Comparison of ENCODE assay signal across 8 mouse cellular contexts in genomic region chr2:158667022-158667670, GRCm38 (mm10). TPM values are rescaled to one million over a fixed set of nuclear protein-coding genes. Genes with fewer than 3 reads are reported as not detected.
A peak's percentile ranks its signal among the peaks of the same experiment; 100 is the strongest.
DNase-seq lines count a peak whose midpoint lies in the region; ATAC-seq lines count a peak whose summit lies in the region.

No protein-coding gene starts in this region.

- peaks cover 26% of the 10 kb centered on the region for H3K4me1 ChIP-seq in intestine, embryonic 15.5 days (replicated peaks)

- ATAC-seq in granulocyte monocyte progenitor cell, adult 5-6 weeks (replicated peaks; ENCODE audit: poor library complexity, severe bottlenecking), result peak; percentile 72
- peak; percentile 75 for ATAC-seq in intestine, embryonic 15.5 days
- ATAC-seq in megakaryocyte-erythroid progenitor cell, adult 5-6 weeks (replicated peaks; ENCODE audit: low FRiP score, low TSS enrichment, poor library complexity, severe bottlenecking), result peak; percentile 69

- no peaks in the 10 kb centered on the region for H3K9me3 ChIP-seq in intestine, embryonic 15.5 days

- peaks cover 47% of the 10 kb centered on the region for H3K27me3 ChIP-seq in intestine, embryonic 15.5 days (replicated peaks)

- peak overlapping the region; percentile 50 for H3K4me3 ChIP-seq in intestine, embryonic 15.5 days (replicated peaks)

- 0 out of 2 replicates have a peak overlapping the region, but pooled peaks have one; percentile 18 for H3K27ac ChIP-seq in intestine, embryonic 15.5 days

- peak overlapping the region; percentile 97 for H3K4me2 ChIP-seq in intestine, embryonic 15.5 days (replicated peaks)

- peak overlapping the region; percentile 23 for H3K9ac ChIP-seq in intestine, embryonic 15.5 days

- peak; percentile 61 for DNase-seq in Muller cell, postnatal 12 days (ENCODE audit: inconsistent ontology term)
- DNase-seq in cerebellum, postnatal 25 days, result peak; percentile 25 to 58
- DNase-seq in left cerebral cortex, postnatal 36 days (ENCODE audit: low spot score in 2 of 2), result peak; percentile 78 to 80
- peak; percentile 34 for DNase-seq in skeletal muscle tissue, adult 2 months (ENCODE audit: low read depth, low spot score)
- no peak for DNase-seq in urinary bladder, adult 2 months (ENCODE audit: low spot score)

- intact Hi-C loops in left cerebral cortex, postnatal 36 days (cut with DNase I), result loop anchor here (5.0 kb wide), 2 partner anchors 40 to 180 kb away; no protein-coding TSS in a partner anchor

- under 1% methylated on average over 47 of the region's 47 CpGs for WGBS in intestine, embryonic 15.5 days

- no peaks in the 10 kb centered on the region for H3K36me3 ChIP-seq in intestine, embryonic 15.5 days

RNA-seq across cellular contexts. Expression of gene Ppp1r16b, which starts 1.9 kb away (rescaled TPM):
- 0.21 TPM in 1 of 2 replicates, not detected in the other for total RNA-seq in granulocyte monocyte progenitor cell, adult 5-6 weeks (2014; fragmentation: Nextera tagmentation)
- 0.31 TPM in 1 of 2 replicates, not detected in the other for total RNA-seq in granulocyte monocyte progenitor cell, adult 5-6 weeks (2017)
- 4.1 and 4.2 TPM in 2 replicates for polyA plus RNA-seq in intestine, embryonic 15.5 days (2015; fragmentation: Nextera tagmentation; extraction: Ambion mirVana)
- 100 to 1,000 TPM; 125 to 129 TPM for total RNA-seq in left cerebral cortex, postnatal 36 days (2021)
- 2.4 and 5.0 TPM in 2 replicates for total RNA-seq in megakaryocyte-erythroid progenitor cell, adult 5-6 weeks (2014; fragmentation: Nextera tagmentation)
- total RNA-seq in megakaryocyte-erythroid progenitor cell, adult 5-6 weeks (2017), result 0.04 and 1.6 TPM in 2 replicates
- 0.95 and 2.0 TPM in 2 replicates for polyA plus RNA-seq in urinary bladder, adult 2 months (2012; rRNA removed)

RNA-seq across cellular contexts. Expression of gene Actr5, which starts 42.5 kb away (rescaled TPM):
- total RNA-seq in granulocyte monocyte progenitor cell, adult 5-6 weeks (2014; fragmentation: Nextera tagmentation), result 15.6 and 18.5 TPM in 2 replicates
- total RNA-seq in granulocyte monocyte progenitor cell, adult 5-6 weeks (2017), result 15.8 and 21.6 TPM in 2 replicates
- polyA plus RNA-seq in intestine, embryonic 15.5 days (2015; fragmentation: Nextera tagmentation; extraction: Ambion mirVana), result 9.3 and 9.4 TPM in 2 replicates
- 10 to 100 TPM; 12.1 to 13.1 TPM for total RNA-seq in left cerebral cortex, postnatal 36 days (2021)
- 13.8 and 21.1 TPM in 2 replicates for total RNA-seq in megakaryocyte-erythroid progenitor cell, adult 5-6 weeks (2014; fragmentation: Nextera tagmentation)
- 16.2 and 31.5 TPM in 2 replicates for total RNA-seq in megakaryocyte-erythroid progenitor cell, adult 5-6 weeks (2017)
- 6.6 and 7.4 TPM in 2 replicates for polyA plus RNA-seq in urinary bladder, adult 2 months (2012; rRNA removed)

RNA-seq across cellular contexts. Expression of gene Slc32a1, which starts 56.6 kb away (rescaled TPM):
- not detected in 2 replicates for total RNA-seq in granulocyte monocyte progenitor cell, adult 5-6 weeks (2014; fragmentation: Nextera tagmentation)
- total RNA-seq in granulocyte monocyte progenitor cell, adult 5-6 weeks (2017), result not detected in 2 replicates
- polyA plus RNA-seq in intestine, embryonic 15.5 days (2015; fragmentation: Nextera tagmentation; extraction: Ambion mirVana), result not detected in 2 replicates
- 10 to 100 TPM; 95.4 to 97.9 TPM for total RNA-seq in left cerebral cortex, postnatal 36 days (2021)
- total RNA-seq in megakaryocyte-erythroid progenitor cell, adult 5-6 weeks (2014; fragmentation: Nextera tagmentation), result not detected in 2 replicates
- not detected in 2 replicates for total RNA-seq in megakaryocyte-erythroid progenitor cell, adult 5-6 weeks (2017)
- polyA plus RNA-seq in urinary bladder, adult 2 months (2012; rRNA removed), result not detected in 2 replicates

Comparison
In these comparisons a context has a peak if more than half of its experiments do, and no peak if none do; other contexts are left out.
1. RNA of gene Ppp1r16b, which starts 1.9 kb away (total RNA-seq): 125 to 129 TPM in left cerebral cortex, postnatal 36 days; 0.04 to 5.0 TPM in megakaryocyte-erythroid progenitor cell, adult 5-6 weeks and 0.21 to 0.31 TPM in granulocyte monocyte progenitor cell, adult 5-6 weeks; every median in the first group is over 10 times any median in the second.
2. RNA of gene Slc32a1, which starts 56.6 kb away (total RNA-seq): 95.4 to 97.9 TPM in left cerebral cortex, postnatal 36 days; not detected in granulocyte monocyte progenitor cell, adult 5-6 weeks and not detected in megakaryocyte-erythroid progenitor cell, adult 5-6 weeks; every median in the first group is over 10 times any median in the second.
3. Peak in every context shown above with its lines, with median percentiles within 50 percentile points of each other: ATAC-seq.